Mouse (Mus musculus) C2C12 (cell line): Measurements from ENCODE around the gene Smtn.

ENCODE experiments used
- CEBPB ChIP-seq: IDR thresholded peaks from one replicate; pipeline ENCODE4 v1.6.1; 2011; ENCODE audit warnings: low read depth, mild to moderate bottlenecking, control low read depth, moderate library complexity
- CTCF ChIP-seq: IDR thresholded peaks from one replicate; pipeline ENCODE4 v1.5.1; 2011; ENCODE audit not compliant: control insufficient read depth, insufficient read depth, insufficient read length
- MAX ChIP-seq: IDR thresholded peaks from one replicate; pipeline ENCODE4 v1.6.1; 2011; ENCODE audit warnings: mild to moderate bottlenecking, control low read depth
- MYOD1 ChIP-seq: IDR thresholded peaks from one replicate; pipeline ENCODE4 v1.6.1; 2011; ENCODE audit warnings: low read depth; ENCODE audit not compliant: control insufficient read depth, insufficient read length
- MYOG ChIP-seq: IDR thresholded peaks from one replicate; pipeline ENCODE4 v1.6.1; 2011; ENCODE audit not compliant: control insufficient read depth, insufficient read length; ENCODE audit errors: extremely low read depth
- USF1 ChIP-seq: IDR thresholded peaks from one replicate; pipeline ENCODE4 v1.6.1; 2011; ENCODE audit warnings: low read depth, mild to moderate bottlenecking, control low read depth, moderate library complexity

DNA sequence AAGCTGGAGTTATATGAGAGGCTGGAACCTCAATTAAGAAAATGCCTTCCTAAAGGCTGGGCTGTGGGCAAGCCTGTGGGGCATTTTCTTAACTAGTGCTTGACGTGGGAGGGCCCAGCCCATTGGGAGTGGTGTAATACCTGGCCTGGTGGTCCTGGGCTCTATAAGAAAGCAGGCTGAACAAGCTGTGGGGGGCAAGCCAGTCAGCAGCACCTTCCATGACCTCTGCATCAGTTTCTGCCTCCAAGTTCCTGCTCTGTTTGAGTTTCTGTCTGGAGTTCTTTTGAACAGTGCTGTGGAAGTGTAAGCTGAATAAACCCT, 5.8 kb upstream of the Smtn start:
- no peak for TF ChIP-seq CTCF
- TF ChIP-seq MAX: no peak
- TF ChIP-seq USF1: no peak
- no peak for TF ChIP-seq MYOG
- TF ChIP-seq CEBPB: no peak
- TF ChIP-seq MYOD1: no peak
